Mouse (Mus musculus): Measurements from ENCODE around the gene Apobec1.

- no peak for TF ChIP-seq CTCF (IDR thresholded peaks at IDR 0.05; ENCODE audit: borderline replicate concordance, insufficient read depth, low read depth, low read length)
- no peak for TF ChIP-seq POLR2A (IDR thresholded peaks at IDR 0.05; ENCODE audit: borderline replicate concordance, insufficient read depth, low read length)
Measured at GRCm38 (mm10) chr6:122607700-122608099, 5.5 kb upstream of the Apobec1 start.

All from cerebellum, adult 2 months (tissue).